Mouse (Mus musculus): ENCODE measurements around the gene Lmbr1l.

- TF ChIP-seq POLR2A (IDR thresholded peaks at IDR 0.05; ENCODE audit: insufficient read depth, low read depth, low read length) (no peak), CTCF (IDR thresholded peaks at IDR 0.05; ENCODE audit: insufficient read depth, low read depth, low read length) (no peak)
Measured at GRCm38 (mm10) chr15:98933833-98934216, 15.8 kb upstream of the Lmbr1l start.
